Mouse (Mus musculus): ENCODE data around the gene Rptor.

DNA sequence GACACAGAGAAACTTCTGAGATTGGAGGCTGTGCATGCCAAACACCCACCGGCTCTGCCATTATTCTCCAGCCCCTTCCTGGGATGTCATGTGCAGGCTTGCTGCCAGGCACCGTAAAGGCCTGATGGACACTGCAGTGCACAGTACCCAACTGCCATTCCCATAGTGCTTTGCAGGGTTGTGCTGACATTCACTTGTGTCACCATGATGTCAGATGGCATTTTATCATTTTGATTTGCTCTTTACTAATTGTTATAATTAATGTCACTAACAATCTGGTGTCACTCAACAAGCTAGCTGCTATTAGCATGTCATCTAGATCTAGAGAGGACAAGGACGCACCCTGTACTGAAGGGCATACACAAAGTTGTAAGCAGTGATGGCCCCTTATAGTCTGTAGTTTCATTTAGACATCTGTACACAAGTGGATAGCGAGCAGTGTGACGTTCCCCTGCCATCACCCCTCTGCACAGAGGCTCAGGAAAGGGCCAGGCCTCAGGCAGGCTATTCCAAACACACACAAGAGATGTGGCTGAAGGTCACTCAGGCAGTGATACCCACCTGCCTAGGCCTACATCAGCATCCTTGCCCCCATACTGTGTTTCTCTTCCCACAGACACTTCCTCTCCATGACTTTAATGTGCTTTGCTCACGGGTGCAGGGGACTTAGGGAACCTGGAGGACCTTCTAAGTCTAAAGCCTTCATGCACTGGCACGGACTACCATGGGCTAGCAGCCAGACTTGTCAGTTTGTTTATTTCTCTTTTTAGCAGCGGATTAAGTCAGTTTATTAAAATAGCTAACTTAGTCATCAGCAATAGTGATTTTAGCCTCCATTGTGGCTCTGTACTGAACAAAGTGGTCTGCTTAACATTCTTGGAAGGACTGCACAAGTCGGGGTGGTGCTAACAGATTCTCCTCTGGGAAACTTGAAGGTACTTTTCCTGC, 117.7 kb downstream of the Rptor start:
- no peak for TF ChIP-seq CTCF (IDR thresholded peaks at IDR 0.05)
- TF ChIP-seq POLR2A (IDR thresholded peaks at IDR 0.05; ENCODE audit: insufficient read depth, low read depth, low read length) = no peak

Data from heart, adult 2 months (tissue).